Mouse (Mus musculus) embryonic facial prominence, embryonic 13.5 days (tissue): ENCODE data around the gene 2010315B03Rik. TPM values are rescaled to one million over a fixed set of nuclear protein-coding genes. Genes with fewer than 3 reads are reported as not detected.

Experiments used
- ATAC-seq: fragments of 200-750 bp; cut with Nextera tagmentation; 2 replicates; pipeline ENCODE4 v1.8.0; 2017; ENCODE audit warnings: low read depth; ENCODE audit not compliant: insufficient number of reproducible peaks, insufficient read depth, low FRiP score, low TSS enrichment
- H3K27ac ChIP-seq: fragments of 300-500 bp; sonication (generic); 2 replicates; pipeline ENCODE4 v1.5.1; 2015; ENCODE audit warnings: moderate library complexity, mild to moderate bottlenecking, inconsistent platforms
- H3K27me3 ChIP-seq: fragments of 300-500 bp; sonication (generic); 2 replicates; pipeline ENCODE4 v1.6.1; 2015; ENCODE audit warnings: mild to moderate bottlenecking, inconsistent platforms
- H3K36me3 ChIP-seq: fragments of 300-500 bp; sonication (generic); 2 replicates; pipeline ENCODE4 v1.6.1; 2015; ENCODE audit warnings: mild to moderate bottlenecking, inconsistent platforms
- H3K4me1 ChIP-seq: fragments of 300-500 bp; sonication (generic); 2 replicates; pipeline ENCODE4 v1.6.1; 2015; ENCODE audit warnings: inconsistent platforms
- H3K4me2 ChIP-seq: fragments of 300-500 bp; sonication (generic); 2 replicates; pipeline ENCODE4 v1.6.1; 2015; ENCODE audit warnings: moderate library complexity, mild to moderate bottlenecking, inconsistent platforms
- H3K4me3 ChIP-seq: fragments of 300-500 bp; sonication (generic); 2 replicates; pipeline ENCODE4 v1.5.1; 2015; ENCODE audit warnings: mild to moderate bottlenecking, inconsistent platforms
- H3K9ac ChIP-seq: fragments of 300-500 bp; sonication (generic); 2 replicates; pipeline ENCODE4 v1.6.1; 2015; ENCODE audit warnings: mild to moderate bottlenecking, inconsistent platforms
- H3K9me3 ChIP-seq: fragments of 300-500 bp; sonication (generic); 2 replicates; pipeline ENCODE4 v1.6.1; 2016; ENCODE audit warnings: inconsistent platforms
- WGBS: fragments of 180-500 bp; shearing (Covaris S2); methylation state at CpG from one replicate; pipeline ENCODE4 v1.1.7; 2015; ENCODE audit warnings: mixed read lengths; 5-methylcytosine and 5-hydroxymethylcytosine counted together
- polyA plus RNA-seq: library from polyadenylated mRNA; unstranded; fragments of >200 nt; fragmentation: Nextera tagmentation; extraction: Ambion mirVana; gene quantifications from 2 replicates; pipeline ENCODE4 v1.2.1, GENCODE M21; 2015

The 2010315B03Rik gene
- 6.3 and 8.4 TPM in 2 replicates for polyA plus RNA-seq

- H3K27ac ChIP-seq = peak within 1 kb of the TSS; percentile 86
- no peaks in the 10 kb centered on the region for H3K9me3 ChIP-seq
Observed at GRCm38 (mm10) chr9:124312171-124313142, at the start of gene 2010315B03Rik. Gene 2010315B03Rik, minus strand, starts transcription at chr9:124312696.

DNA sequence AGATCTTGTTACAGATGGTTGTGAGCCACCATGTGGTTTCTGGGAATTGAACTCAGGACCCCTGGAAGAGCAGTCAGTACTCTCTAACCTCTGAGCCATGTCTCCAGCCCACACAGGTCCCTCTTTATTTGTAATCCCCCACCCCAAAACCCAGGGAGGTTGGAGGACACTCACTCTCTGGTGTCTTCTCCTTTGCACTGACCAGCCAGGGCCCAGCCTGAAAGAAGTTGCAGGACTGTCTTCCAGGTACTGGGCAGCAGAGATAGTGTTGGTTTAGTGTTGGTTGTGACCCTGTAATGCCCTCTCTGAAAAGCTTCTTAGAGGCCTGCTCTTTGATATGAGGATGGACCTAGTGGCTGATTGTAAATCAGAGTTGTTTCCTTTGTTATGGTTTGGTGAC lies 994 bp downstream of the 2010315B03Rik start:
- no peaks in the 10 kb centered on the region for H3K36me3 ChIP-seq
- H3K9ac ChIP-seq = peak overlapping the region; percentile 83
- no peak overlapping the region for H3K27ac ChIP-seq
- H3K4me2 ChIP-seq = peak overlapping the region; percentile 64
- H3K27me3 ChIP-seq = no peaks in the 10 kb centered on the region
- H3K4me1 ChIP-seq = peaks cover 5% of the 10 kb centered on the region
- no peak for ATAC-seq
- no peaks in the 10 kb centered on the region for H3K9me3 ChIP-seq
- H3K4me3 ChIP-seq = peak overlapping the region; percentile 70

More at GRCm38 (mm10) chr9:124312171-124313142, at the start of gene 2010315B03Rik:
- H3K4me1 ChIP-seq = peaks cover 5% of the 10 kb centered on the region
- ATAC-seq = peak; percentile 99
- no peaks in the 10 kb centered on the region for H3K36me3 ChIP-seq
- 1% methylated on average over 21 of the region's 22 CpGs for WGBS
- peak within 1 kb of the TSS; percentile 64 for H3K4me2 ChIP-seq
- peak within 1 kb of the TSS; percentile 83 for H3K9ac ChIP-seq
- peak within 1 kb of the TSS; percentile 70 for H3K4me3 ChIP-seq
- no peaks in the 10 kb centered on the region for H3K27me3 ChIP-seq

DNA sequence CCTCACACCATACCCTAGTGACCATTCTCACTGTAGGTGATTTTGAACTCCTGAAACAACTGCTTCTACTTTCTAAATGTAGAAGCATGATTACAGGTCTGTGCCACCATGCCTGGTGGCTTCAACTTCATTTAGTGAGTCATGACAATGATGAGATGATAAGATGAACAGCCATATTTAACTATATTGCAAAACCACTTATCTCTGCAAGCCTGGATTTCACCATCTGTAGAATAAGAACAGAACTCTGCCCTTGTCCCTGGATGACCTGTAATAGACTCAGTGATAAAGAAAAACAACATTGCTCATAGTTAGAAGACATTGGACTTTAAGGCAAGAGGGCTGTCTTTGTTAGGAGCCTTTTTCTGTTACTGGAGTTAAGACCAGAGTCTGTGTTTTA lies 24.2 kb downstream of the 2010315B03Rik start:
- Histone ChIP-seq H3K36me3 (peaks cover 12% of the 10 kb centered on the region), H3K4me2 (no peak overlapping the region), H3K27ac (no peak overlapping the region), H3K4me3 (no peak overlapping the region), H3K27me3 (no peaks in the 10 kb centered on the region), H3K9me3 (peaks cover 14% of the 10 kb centered on the region; the same call in 1 of the 2 replicates), H3K9ac (no peak overlapping the region), H3K4me1 (no peaks in the 10 kb centered on the region)
- ATAC-seq = no peak

- Histone ChIP-seq H3K9me3 (peaks cover 16% of the 10 kb centered on the region; the same call in 1 of the 2 replicates), H3K4me2 (peak overlapping the region; percentile 74), H3K27me3 (no peaks in the 10 kb centered on the region), H3K4me1 (peaks cover 12% of the 10 kb centered on the region), H3K27ac (peak overlapping the region; percentile 71), H3K4me3 (peak overlapping the region; percentile 83), H3K36me3 (peaks cover 17% of the 10 kb centered on the region), H3K9ac (peak overlapping the region; percentile 84)
- under 1% methylated on average over 22 of the region's 22 CpGs for WGBS
- ATAC-seq = peak; percentile 94
Observed at GRCm38 (mm10) chr9:124281912-124282686, 30.4 kb downstream of the 2010315B03Rik start.

DNA sequence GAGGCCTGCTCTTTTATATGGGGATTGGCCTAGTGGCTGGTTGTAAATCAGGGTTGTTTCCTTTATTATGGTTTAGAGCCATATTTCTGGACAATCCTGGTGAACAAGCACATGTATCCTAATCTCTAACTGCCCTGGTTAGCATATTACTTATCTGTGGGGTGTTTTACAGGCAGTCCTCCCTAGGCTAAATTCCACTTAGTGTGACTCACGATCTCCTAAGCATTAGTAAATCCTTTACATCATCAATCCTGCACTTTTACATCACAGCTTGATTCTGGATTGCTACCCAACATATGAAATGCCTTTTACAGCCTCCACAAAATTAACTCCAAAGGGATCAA lies 31.1 kb downstream of the 2010315B03Rik start:
- Histone ChIP-seq H3K9ac (peak overlapping the region; percentile 84), H3K36me3 (peaks cover 20% of the 10 kb centered on the region), H3K27ac (peak overlapping the region; percentile 71), H3K9me3 (peaks cover 19% of the 10 kb centered on the region; the same call in 1 of the 2 replicates), H3K4me1 (peaks cover 12% of the 10 kb centered on the region), H3K27me3 (no peaks in the 10 kb centered on the region), H3K4me3 (peak overlapping the region; percentile 83), H3K4me2 (peak overlapping the region; percentile 74)
- ATAC-seq = no peak
- 16% methylated on average over 1 of the region's 1 CpGs for WGBS

DNA sequence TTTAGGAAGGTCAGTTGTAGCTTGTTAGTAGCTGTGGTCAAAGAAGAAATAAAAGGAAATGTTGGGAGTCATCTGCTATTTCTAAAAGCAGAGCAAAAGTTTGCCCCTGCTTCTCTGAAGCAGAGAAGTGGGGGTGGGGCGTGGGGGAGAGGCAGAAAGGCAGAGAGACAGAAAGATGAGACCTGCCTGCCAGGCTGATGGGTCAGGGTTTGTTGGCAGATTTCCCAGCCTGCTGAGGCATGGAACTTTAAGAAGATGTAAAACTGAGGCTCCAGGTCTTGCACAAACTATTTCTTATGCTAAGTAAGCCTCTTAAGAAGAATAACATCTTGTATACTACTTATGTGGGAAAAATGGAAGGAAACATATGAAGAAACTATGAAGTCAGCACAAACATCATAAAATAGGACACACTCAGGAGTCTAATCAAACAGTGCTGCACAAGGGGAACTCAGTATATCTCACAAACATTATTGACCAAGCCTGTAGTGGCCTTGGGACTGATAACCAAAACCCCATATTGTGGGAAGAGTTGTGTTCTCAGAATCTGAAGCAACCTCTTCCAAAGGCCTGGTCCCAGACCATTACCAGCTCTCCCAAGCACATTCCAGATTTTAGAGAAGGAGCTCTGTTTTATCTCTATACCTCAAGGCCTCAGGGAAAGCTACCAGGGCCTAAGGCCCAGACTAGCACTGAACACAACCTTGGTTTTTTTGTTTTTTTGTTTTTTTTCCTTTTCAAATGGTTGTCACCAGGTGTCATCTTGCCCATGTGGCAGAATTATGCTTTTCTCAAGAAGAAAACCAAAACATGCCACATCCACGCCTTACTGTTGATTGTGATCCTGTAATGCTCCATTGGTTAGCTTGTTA lies 31.7 kb downstream of the 2010315B03Rik start:
- Histone ChIP-seq H3K36me3 (peaks cover 22% of the 10 kb centered on the region), H3K4me3 (peak overlapping the region; percentile 83), H3K4me1 (peaks cover 12% of the 10 kb centered on the region), H3K9ac (peak overlapping the region; percentile 84), H3K27me3 (no peaks in the 10 kb centered on the region), H3K27ac (no peak overlapping the region), H3K9me3 (peaks cover 20% of the 10 kb centered on the region; the same call in 1 of the 2 replicates), H3K4me2 (peak overlapping the region; percentile 74)
- ATAC-seq = no peak
- WGBS = 73% methylated on average over 2 of the region's 2 CpGs

DNA sequence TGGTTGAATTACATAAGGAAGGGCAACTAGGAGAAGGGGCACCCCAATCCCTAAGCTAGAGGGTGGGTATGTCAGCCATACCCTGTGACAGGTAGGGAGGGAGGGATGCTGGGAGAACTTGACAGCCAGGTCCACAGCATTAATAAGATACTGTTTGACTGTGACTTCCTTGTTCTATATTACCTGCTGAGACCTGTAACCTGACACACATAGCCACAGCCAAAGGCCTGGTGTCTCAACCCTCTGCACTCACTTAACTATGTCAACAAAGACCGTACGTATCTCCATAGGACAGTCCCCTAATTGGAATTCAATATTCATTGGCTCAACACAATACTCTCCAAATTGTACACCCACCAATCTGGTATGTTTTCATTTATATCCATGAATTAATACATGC lies 33.2 kb downstream of the 2010315B03Rik start:
- Histone ChIP-seq H3K4me2 (no peak overlapping the region), H3K4me3 (no peak overlapping the region), H3K4me1 (peaks cover 12% of the 10 kb centered on the region), H3K36me3 (peaks cover 36% of the 10 kb centered on the region), H3K27ac (no peak overlapping the region), H3K9me3 (peaks cover 32% of the 10 kb centered on the region), H3K27me3 (no peaks in the 10 kb centered on the region), H3K9ac (no peak overlapping the region)
- WGBS = 50% methylated on average over 2 of the region's 2 CpGs
- ATAC-seq = 0 out of 2 replicates have a peak, but pooled peaks have one; percentile 27

DNA sequence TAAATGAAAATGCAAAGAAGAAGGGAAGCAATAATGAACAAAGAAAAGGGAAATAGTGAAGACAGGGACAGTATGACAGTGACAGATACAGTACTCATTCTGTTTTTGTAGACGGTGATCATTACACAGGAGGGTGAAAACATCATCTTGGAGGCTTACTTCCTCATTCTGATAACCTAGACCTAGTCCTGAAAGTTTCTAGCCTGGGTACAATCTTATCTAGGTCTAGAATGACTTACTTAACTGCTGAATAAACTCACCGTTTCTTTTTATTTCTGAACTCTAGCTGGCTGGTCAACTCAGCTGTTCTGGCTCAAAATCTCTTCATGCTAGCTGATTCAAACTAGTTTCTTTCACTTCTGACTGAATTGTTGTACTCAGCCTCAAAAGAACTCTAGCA lies 37.4 kb downstream of the 2010315B03Rik start:
- H3K36me3 ChIP-seq = peaks cover 68% of the 10 kb centered on the region
- H3K4me1 ChIP-seq = no peaks in the 10 kb centered on the region
- no peaks in the 10 kb centered on the region for H3K27me3 ChIP-seq
- H3K4me2 ChIP-seq = no peak overlapping the region
- no peak overlapping the region for H3K9ac ChIP-seq
- WGBS = 95% methylated on average over 2 of the region's 2 CpGs
- peaks cover 64% of the 10 kb centered on the region for H3K9me3 ChIP-seq
- no peak overlapping the region for H3K27ac ChIP-seq
- no peak for ATAC-seq
- no peak overlapping the region for H3K4me3 ChIP-seq

DNA sequence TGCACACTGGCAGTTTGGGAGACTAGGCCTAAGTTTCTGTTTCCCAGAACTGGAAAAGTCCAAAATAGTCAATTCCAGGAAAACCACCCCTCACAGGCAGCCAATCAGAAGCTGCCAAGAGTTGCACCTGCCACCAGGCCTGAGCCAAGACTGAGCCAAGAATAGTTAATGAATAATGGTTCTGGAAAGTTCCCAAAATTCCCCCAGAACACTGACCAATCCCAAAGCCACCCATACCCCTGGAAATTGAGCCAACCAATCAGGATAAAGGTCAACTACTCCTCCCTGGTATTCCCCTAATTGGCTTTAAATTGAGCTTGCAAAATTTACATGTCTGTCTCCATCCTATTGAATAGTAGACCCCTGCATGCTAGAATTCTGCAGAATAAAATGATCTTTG lies 39.3 kb downstream of the 2010315B03Rik start:
- Histone ChIP-seq H3K27me3 (no peaks in the 10 kb centered on the region), H3K4me2 (no peak overlapping the region), H3K36me3 (peaks cover 77% of the 10 kb centered on the region), H3K4me3 (no peak overlapping the region), H3K4me1 (no peaks in the 10 kb centered on the region), H3K27ac (no peak overlapping the region), H3K9me3 (peaks cover 71% of the 10 kb centered on the region), H3K9ac (no peak overlapping the region)
- no peak for ATAC-seq

DNA sequence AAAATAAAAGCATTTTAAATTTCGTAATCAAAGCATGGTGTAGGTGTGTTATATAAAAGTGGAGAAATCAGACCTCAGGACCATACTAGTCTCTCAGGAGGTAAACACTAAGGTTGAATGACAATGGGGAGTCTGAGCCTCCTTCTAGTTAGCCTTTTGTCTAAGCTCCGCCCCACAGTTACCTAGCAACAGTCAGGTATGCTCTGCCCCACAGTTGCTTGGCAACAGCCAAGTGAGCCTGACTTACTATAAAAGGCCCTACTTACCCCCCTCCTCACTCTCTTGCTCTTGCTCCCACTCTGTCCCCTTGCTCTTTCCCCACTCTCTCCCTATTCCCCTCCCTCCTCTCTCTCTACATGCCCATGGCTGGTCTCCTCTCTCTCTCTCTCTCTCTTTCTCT lies 44.6 kb downstream of the 2010315B03Rik start:
- no peaks in the 10 kb centered on the region for H3K27me3 ChIP-seq
- peaks cover 36% of the 10 kb centered on the region for H3K9me3 ChIP-seq
- H3K27ac ChIP-seq = no peak overlapping the region
- no peak overlapping the region for H3K9ac ChIP-seq
- H3K4me3 ChIP-seq = no peak overlapping the region
- peaks cover 36% of the 10 kb centered on the region for H3K36me3 ChIP-seq
- no peaks in the 10 kb centered on the region for H3K4me1 ChIP-seq
- WGBS = 31% methylated on average over 2 of the region's 2 CpGs
- no peak overlapping the region for H3K4me2 ChIP-seq
- no peak for ATAC-seq

- Histone ChIP-seq H3K9me3 (peaks cover 34% of the 10 kb centered on the region), H3K27me3 (no peaks in the 10 kb centered on the region), H3K27ac (no peak overlapping the region), H3K36me3 (peaks cover 36% of the 10 kb centered on the region), H3K9ac (no peak overlapping the region), H3K4me3 (no peak overlapping the region), H3K4me1 (no peaks in the 10 kb centered on the region), H3K4me2 (no peak overlapping the region)
- no peak for ATAC-seq
Observed at GRCm38 (mm10) chr9:124267493-124267892, 45.0 kb downstream of the 2010315B03Rik start.
